Mouse (Mus musculus) heart, adult 2 months (tissue): Measurements from ENCODE around the gene Rps6ka2. TPM values are rescaled to one million over a fixed set of nuclear protein-coding genes. Genes with fewer than 3 reads are reported as not detected.
A peak's percentile ranks its signal among the peaks of the same experiment; 100 is the strongest.

Experiments
- DNase-seq, 2 experiments: peaks; one replicate each; pipeline ENCODE4 v3.0.0; 2021
- H3K27ac ChIP-seq: fragments of 200-600 bp; 2 replicates; pipeline ENCODE4 v1.8.1; 2022
- H3K27me3 ChIP-seq: fragments of 200-500 bp; 2 replicates; pipeline ENCODE4 v1.6.1; 2012; ENCODE audit warnings: mild to moderate bottlenecking, low read length, inconsistent platforms, mixed read lengths; ENCODE audit not compliant: control insufficient read depth, insufficient read depth
- H3K36me3 ChIP-seq: fragments of 200-500 bp; 2 replicates; pipeline ENCODE4 v1.6.1; 2012; ENCODE audit warnings: low read length, inconsistent platforms; ENCODE audit not compliant: control insufficient read depth, insufficient read depth
- H3K4me1 ChIP-seq: fragments of 200-500 bp; 2 replicates; pipeline ENCODE4 v1.6.1; 2011; ENCODE audit warnings: low read length; ENCODE audit not compliant: control insufficient read depth, insufficient read depth
- H3K4me3 ChIP-seq: fragments of 200-600 bp; 2 replicates; pipeline ENCODE4 v1.8.1; 2022
- H3K79me2 ChIP-seq: fragments of 200-500 bp; replicated peaks from 2 replicates; pipeline ENCODE4 v1.6.1; 2012; ENCODE audit warnings: mild to moderate bottlenecking, inconsistent platforms, low read length, moderate library complexity, mixed read lengths; ENCODE audit not compliant: control insufficient read depth, insufficient read depth
- H3K9ac ChIP-seq: fragments of 200-500 bp; 2 replicates; pipeline ENCODE4 v1.6.1; 2012; ENCODE audit warnings: low read depth, mild to moderate bottlenecking, control low read depth, inconsistent platforms, low read length, mixed read lengths
- CTCF ChIP-seq: fragments of 200-600 bp; IDR thresholded peaks from 2 replicates; pipeline ENCODE4 v1.8.1; 2022; ENCODE audit warnings: antibody characterized with exemption, mild to moderate bottlenecking, moderate library complexity
- EP300 ChIP-seq: fragments of 200-500 bp; IDR thresholded peaks from 2 replicates; pipeline ENCODE4 v1.6.1; 2011; ENCODE audit warnings: low read depth, low read length, control low read depth; ENCODE audit not compliant: insufficient read depth
- POLR2A ChIP-seq: fragments of 200-500 bp; IDR thresholded peaks from 2 replicates; pipeline ENCODE4 v1.6.1; 2011; ENCODE audit warnings: mild to moderate bottlenecking, low read depth, low read length, control low read depth; ENCODE audit not compliant: insufficient read depth
- WGBS: fragments of 180-500 bp; shearing (Covaris S2); methylation state at CpG from one replicate; pipeline ENCODE4 v1.1.7; 2018; 5-methylcytosine and 5-hydroxymethylcytosine counted together
- intact Hi-C: fragments of 180-260 bp; cut with DNase I; formaldehyde crosslinking; loops from one replicate; pipeline ENCODE4 v1.15.1; 2025
- polyA plus RNA-seq: library from polyadenylated mRNA; depleted of rRNA; stranded (reverse); fragments of >200 nt; gene quantifications from 2 replicates; pipeline ENCODE4 v1.2.3, GENCODE M21; 2012
- total RNA-seq, 2 experiments: library from RNA; stranded (reverse); gene quantifications; 2 replicates each; pipeline ENCODE4 v1.2.3; 2021

Gene Rps6ka2
- total and polyA plus RNA-seq, 3 experiments, result 26.4 to 33.7 (median 33.6) TPM

- Histone ChIP-seq H3K27ac (no peak overlapping the region), H3K36me3 (no peaks in the 10 kb centered on the region), H3K79me2 (no peaks in the 10 kb centered on the region; the same call in 1 of the 2 replicates), H3K4me3 (no peak overlapping the region), H3K27me3 (no peaks in the 10 kb centered on the region), H3K4me1 (no peaks in the 10 kb centered on the region; the same call in 1 of the 2 replicates), H3K9ac (no peak overlapping the region)
- DNase-seq, result no peak
- TF ChIP-seq CTCF, result no peak
- TF ChIP-seq EP300, result no peak
- TF ChIP-seq POLR2A, result no peak
- intact Hi-C loops, result no loop called here
These were observed 63.3 kb downstream of the Rps6ka2 start for GRCm38 (mm10) chr17:7233197-7233596.

DNA sequence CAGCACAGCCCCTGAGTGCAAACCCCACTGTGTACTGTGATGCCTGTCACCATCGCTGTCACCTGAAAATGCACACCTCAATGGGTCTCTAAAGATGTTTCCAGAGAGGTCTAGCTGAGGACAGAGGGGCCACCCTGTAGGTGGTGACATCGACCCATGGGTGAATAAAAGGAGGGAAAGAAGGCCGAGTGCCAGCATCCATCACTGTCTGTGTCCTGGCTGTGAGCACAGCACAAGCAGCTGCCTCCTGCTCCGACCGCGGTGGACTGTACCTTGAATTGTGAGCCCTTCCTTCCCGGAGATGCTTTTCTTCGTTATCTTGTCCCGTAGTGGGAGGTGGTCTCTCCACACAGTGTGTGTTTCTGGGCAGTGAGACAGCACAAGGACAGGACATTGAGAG, 67.8 kb downstream of the Rps6ka2 start:
- intact Hi-C loops, result no loop called here
- 94% methylated on average over 9 of the region's 9 CpGs for WGBS
- no peaks in the 10 kb centered on the region for H3K27me3 ChIP-seq
- H3K79me2 ChIP-seq, result no peaks in the 10 kb centered on the region; the same call in 1 of the 2 replicates
- H3K4me3 ChIP-seq, result no peak overlapping the region
- no peaks in the 10 kb centered on the region for H3K4me1 ChIP-seq
- no peak overlapping the region for H3K27ac ChIP-seq
- no peak overlapping the region for H3K9ac ChIP-seq
- peak in 1 of 2 experiments; percentile 10 for DNase-seq
- TF ChIP-seq POLR2A, result no peak
- TF ChIP-seq CTCF, result no peak
- no peak for TF ChIP-seq EP300
- no peaks in the 10 kb centered on the region for H3K36me3 ChIP-seq

DNA sequence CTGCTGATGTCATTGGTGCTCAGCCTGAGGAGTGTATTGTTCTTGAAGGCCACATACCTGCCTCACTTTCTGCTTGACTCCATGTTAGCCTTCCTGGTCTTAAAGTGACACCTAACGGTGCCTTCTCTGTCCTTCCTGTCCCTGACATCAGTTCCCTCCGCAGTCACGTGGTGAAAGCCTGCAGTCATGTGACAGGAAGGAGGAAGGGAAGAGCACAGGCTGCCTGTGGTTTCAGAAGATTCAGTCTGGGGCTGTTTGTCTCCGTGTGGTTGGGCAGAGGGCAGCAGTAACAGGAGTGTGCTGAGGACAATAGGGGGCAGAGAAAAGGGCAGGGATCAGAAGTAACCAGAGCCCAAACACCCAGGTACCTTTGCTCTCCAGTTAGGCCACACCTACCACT, 68.9 kb downstream of the Rps6ka2 start:
- intact Hi-C loops, result no loop called here
- H3K36me3 ChIP-seq, result no peaks in the 10 kb centered on the region
- no peak overlapping the region for H3K9ac ChIP-seq
- no peak overlapping the region for H3K4me3 ChIP-seq
- no peaks in the 10 kb centered on the region for H3K4me1 ChIP-seq
- 72% methylated on average over 4 of the region's 4 CpGs for WGBS
- H3K79me2 ChIP-seq, result no peaks in the 10 kb centered on the region
- TF ChIP-seq POLR2A (no peak), EP300 (no peak), CTCF (no peak)
- no peaks in the 10 kb centered on the region for H3K27me3 ChIP-seq
- DNase-seq, result no peak
- no peak overlapping the region for H3K27ac ChIP-seq

DNA sequence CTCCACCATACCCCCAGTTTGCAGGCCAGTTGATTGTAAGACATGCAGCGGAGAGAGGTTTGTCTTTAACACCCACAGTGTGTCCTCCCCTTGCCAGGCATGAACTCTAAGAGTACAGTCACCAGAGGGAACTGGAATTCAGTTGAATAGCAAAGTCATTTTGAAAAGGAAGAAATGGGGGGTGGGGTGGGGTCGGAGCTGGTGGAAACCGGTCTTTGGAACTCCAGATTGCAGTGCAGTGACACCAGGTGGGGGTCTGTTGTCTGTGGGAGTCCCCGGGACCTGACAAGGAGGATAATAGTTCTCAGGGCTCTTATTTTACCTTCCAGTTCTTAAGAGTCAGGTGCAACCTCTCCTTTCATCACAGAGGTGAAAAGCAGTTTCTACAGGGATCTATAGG, 70.6 kb downstream of the Rps6ka2 start:
- Histone ChIP-seq H3K79me2 (no peaks in the 10 kb centered on the region), H3K27ac (no peak overlapping the region), H3K27me3 (no peaks in the 10 kb centered on the region), H3K4me1 (no peaks in the 10 kb centered on the region), H3K9ac (no peak overlapping the region), H3K4me3 (no peak overlapping the region), H3K36me3 (no peaks in the 10 kb centered on the region)
- TF ChIP-seq POLR2A (no peak), CTCF (no peak), EP300 (no peak)
- no peak for DNase-seq
- intact Hi-C loops, result no loop called here
- 78% methylated on average over 4 of the region's 4 CpGs for WGBS

DNA sequence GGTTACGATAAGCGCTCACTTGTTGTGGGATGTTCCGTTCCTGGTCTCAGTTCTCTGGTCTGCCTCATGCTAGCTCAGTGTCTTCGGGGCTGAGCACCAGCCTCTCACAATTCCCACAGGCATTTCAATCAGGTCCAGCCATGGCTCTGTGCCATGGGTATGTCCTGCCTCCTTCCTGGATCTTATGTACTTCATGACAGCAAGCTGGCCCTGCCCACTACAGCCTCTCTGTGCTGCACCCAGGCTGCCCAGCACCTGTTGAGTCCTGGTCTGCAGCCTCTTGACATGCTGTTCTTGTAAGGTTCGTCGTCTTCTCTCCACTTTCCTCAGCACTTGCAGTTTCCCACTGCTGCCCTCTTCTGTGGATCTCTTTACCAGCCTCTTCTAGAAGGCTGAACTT, 75.2 kb downstream of the Rps6ka2 start:
- H3K9ac ChIP-seq, result no peak overlapping the region
- no peaks in the 10 kb centered on the region for H3K27me3 ChIP-seq
- H3K27ac ChIP-seq, result no peak overlapping the region
- H3K79me2 ChIP-seq, result no peaks in the 10 kb centered on the region
- no peaks in the 10 kb centered on the region for H3K36me3 ChIP-seq
- WGBS, result 70% methylated on average over 6 of the region's 6 CpGs
- intact Hi-C loops, result loop anchor here (5.0 kb wide), 1 partner anchor 48 kb away; no protein-coding TSS in a partner anchor
- TF ChIP-seq CTCF, result peak; percentile 20
- TF ChIP-seq EP300, result no peak
- H3K4me1 ChIP-seq, result no peaks in the 10 kb centered on the region
- no peak overlapping the region for H3K4me3 ChIP-seq
- DNase-seq, result peak in 1 of 2 experiments; percentile 23

GRCm38 (mm10) chr17:7246893-7247556, 77.1 kb downstream of the Rps6ka2 start:
- Histone ChIP-seq H3K9ac (no peak overlapping the region), H3K27me3 (no peaks in the 10 kb centered on the region), H3K27ac (no peak overlapping the region), H3K36me3 (no peaks in the 10 kb centered on the region), H3K4me3 (no peak overlapping the region), H3K4me1 (no peaks in the 10 kb centered on the region), H3K79me2 (no peaks in the 10 kb centered on the region)
- 93% methylated on average over 6 of the region's 6 CpGs for WGBS
- intact Hi-C loops, result loop anchor here (5.0 kb wide), 1 partner anchor 50 kb away; no protein-coding TSS in a partner anchor
- DNase-seq, result no peak
- TF ChIP-seq POLR2A (no peak), CTCF (no peak), EP300 (no peak)
